Mouse (Mus musculus) stomach, postnatal 0 days (tissue): ENCODE measurements around the gene Nrbf2.

ENCODE experiments used
- CTCF ChIP-seq: IDR thresholded peaks from 2 replicates; pipeline ENCODE4 v1.5.1; 2016; ENCODE audit warnings: antibody characterized with exemption, low read depth, mild to moderate bottlenecking, moderate library complexity
- EP300 ChIP-seq: optimal IDR thresholded peaks from 2 replicates; pipeline ENCODE3; 2016; ENCODE audit warnings: antibody characterized with exemption

GRCm38 (mm10) chr10:67230439-67230838, 54.7 kb downstream of the Nrbf2 start:
- TF ChIP-seq EP300 (no peak), CTCF (no peak)
